Mouse (Mus musculus): Measurements from ENCODE around the gene Itpr2. TPM values are rescaled to one million over a fixed set of nuclear protein-coding genes. Genes with fewer than 3 reads are reported as not detected.

Gene Itpr2
- polyA plus RNA-seq, 1 experiment from 2014 or later: 6.1 TPM

GRCm38 (mm10) chr6:146405380-146405779, 96.6 kb downstream of the Itpr2 start:
- H3K4me1 ChIP-seq (ENCODE audit: control insufficient read depth, insufficient read depth, low read length): no peaks in the 10 kb centered on the region
- WGBS: 59% methylated on average over 6 of the region's 6 CpGs
- no peaks in the 10 kb centered on the region for H3K9me3 ChIP-seq (ENCODE audit: control insufficient read depth, low read length)
- H3K27ac ChIP-seq (ENCODE audit: low read depth, low read length): no peak overlapping the region
- no peaks in the 10 kb centered on the region for H3K36me3 ChIP-seq (ENCODE audit: control insufficient read depth, insufficient read depth, low read length)
- H3K4me2 ChIP-seq (ENCODE audit: low read depth, low read length): no peak overlapping the region
- no peak overlapping the region for H3K4me3 ChIP-seq (ENCODE audit: low read depth, low read length)
- H3K9ac ChIP-seq (replicated peaks; ENCODE audit: low read depth, low read length): no peak overlapping the region
- H3K27me3 ChIP-seq (ENCODE audit: control insufficient read depth, insufficient read depth, low read length): no peaks in the 10 kb centered on the region
- no peak for ATAC-seq (ENCODE audit: low read depth)

DNA sequence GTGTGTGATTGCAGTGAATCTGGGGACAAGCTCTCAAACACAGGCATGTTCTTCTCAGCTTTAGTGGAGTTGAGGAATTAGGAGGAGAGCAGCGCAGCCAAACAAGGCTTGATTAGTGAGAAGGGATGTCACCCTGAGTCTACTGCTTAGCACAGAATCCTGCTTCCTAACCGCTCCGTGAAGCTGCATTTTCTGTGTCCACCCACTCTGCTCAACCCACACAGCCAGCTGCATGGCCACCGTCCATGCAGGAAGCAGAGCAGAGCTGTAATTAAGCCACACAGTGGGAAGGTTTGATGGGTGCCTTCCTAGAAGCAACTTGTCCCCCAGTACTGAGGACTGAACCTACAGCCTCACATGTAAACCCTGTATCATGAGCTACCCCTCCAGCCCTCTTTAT, 97.1 kb downstream of the Itpr2 start:
- Histone ChIP-seq H3K9me3 (ENCODE audit: control insufficient read depth, low read length) (no peaks in the 10 kb centered on the region), H3K4me1 (ENCODE audit: control insufficient read depth, insufficient read depth, low read length) (no peaks in the 10 kb centered on the region), H3K27ac (ENCODE audit: low read depth, low read length) (no peak overlapping the region), H3K4me2 (ENCODE audit: low read depth, low read length) (no peak overlapping the region), H3K36me3 (ENCODE audit: control insufficient read depth, insufficient read depth, low read length) (no peaks in the 10 kb centered on the region), H3K4me3 (ENCODE audit: low read depth, low read length) (no peak overlapping the region), H3K9ac (replicated peaks; ENCODE audit: low read depth, low read length) (no peak overlapping the region), H3K27me3 (ENCODE audit: control insufficient read depth, insufficient read depth, low read length) (no peaks in the 10 kb centered on the region)
- no peak for ATAC-seq (ENCODE audit: low read depth)
- WGBS: 88% methylated on average over 4 of the region's 4 CpGs

DNA sequence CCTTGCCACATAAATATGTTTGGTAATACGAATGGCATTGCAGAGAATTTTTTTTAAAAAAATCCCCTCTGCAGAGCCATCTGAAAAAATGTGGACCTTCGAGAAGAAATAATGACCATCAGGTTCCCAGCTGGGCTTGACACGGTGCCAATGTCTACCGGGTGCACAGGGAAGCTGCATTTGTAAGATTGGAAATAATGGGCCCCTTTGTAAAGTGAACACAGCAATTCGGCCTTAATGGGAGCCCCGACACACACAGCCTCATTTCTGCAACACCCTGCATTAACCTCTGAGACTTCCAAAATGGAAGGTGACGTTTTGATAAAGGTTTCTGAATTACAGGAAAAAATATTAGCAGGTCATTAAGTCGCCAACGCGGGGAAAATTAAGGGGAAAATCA, 97.9 kb downstream of the Itpr2 start:
- H3K27me3 ChIP-seq (ENCODE audit: control insufficient read depth, insufficient read depth, low read length): no peaks in the 10 kb centered on the region
- no peaks in the 10 kb centered on the region for H3K4me1 ChIP-seq (ENCODE audit: control insufficient read depth, insufficient read depth, low read length)
- no peak for ATAC-seq (ENCODE audit: low read depth)
- no peak overlapping the region for H3K4me2 ChIP-seq (ENCODE audit: low read depth, low read length)
- 34% methylated on average over 10 of the region's 10 CpGs for WGBS
- H3K4me3 ChIP-seq (ENCODE audit: low read depth, low read length): no peak overlapping the region
- H3K27ac ChIP-seq (ENCODE audit: low read depth, low read length): no peak overlapping the region
- no peaks in the 10 kb centered on the region for H3K9me3 ChIP-seq (ENCODE audit: control insufficient read depth, low read length)
- H3K9ac ChIP-seq (replicated peaks; ENCODE audit: low read depth, low read length): no peak overlapping the region
- H3K36me3 ChIP-seq (ENCODE audit: control insufficient read depth, insufficient read depth, low read length): no peaks in the 10 kb centered on the region

DNA sequence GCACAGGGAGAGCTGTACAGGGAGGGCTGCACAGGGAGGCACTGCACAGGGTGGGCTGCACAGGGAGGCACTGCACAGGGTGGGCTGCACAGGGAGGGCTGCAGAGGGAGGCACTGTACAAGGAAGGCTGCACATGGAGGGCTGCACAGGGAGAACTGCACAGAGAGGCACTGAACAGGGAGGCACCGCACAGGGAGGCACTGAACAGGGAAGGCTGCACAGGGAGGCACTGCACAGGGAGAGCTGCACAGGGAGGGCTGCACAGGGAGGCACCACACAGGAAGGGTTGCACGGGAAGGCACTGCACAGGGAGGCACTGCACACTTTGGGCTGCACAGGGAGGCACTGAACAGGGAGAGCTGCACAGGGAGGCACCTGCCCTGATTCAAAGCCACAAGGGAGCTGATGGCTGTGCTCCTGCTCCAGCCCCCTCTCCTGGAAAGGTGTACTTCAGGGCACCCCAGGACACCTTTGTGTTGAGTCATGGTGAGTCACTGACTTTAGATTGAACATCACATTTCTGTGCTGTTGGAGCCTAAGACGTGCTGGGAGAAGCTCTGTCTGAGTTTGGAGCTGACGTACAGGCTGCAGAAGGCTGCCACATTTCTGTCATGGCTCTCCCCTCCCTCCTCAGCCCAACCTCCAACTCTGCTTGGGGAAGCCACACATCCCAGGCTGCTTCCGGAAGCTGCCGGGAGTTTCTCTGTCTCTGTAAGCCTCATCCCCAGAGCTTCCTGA, 98.9 kb downstream of the Itpr2 start:
- Histone ChIP-seq H3K4me3 (ENCODE audit: low read depth, low read length) (no peak overlapping the region), H3K27ac (ENCODE audit: low read depth, low read length) (no peak overlapping the region; the same call in 1 of the 2 replicates), H3K4me2 (ENCODE audit: low read depth, low read length) (no peak overlapping the region), H3K36me3 (ENCODE audit: control insufficient read depth, insufficient read depth, low read length) (no peaks in the 10 kb centered on the region), H3K9me3 (ENCODE audit: control insufficient read depth, low read length) (no peaks in the 10 kb centered on the region), H3K4me1 (ENCODE audit: control insufficient read depth, insufficient read depth, low read length) (no peaks in the 10 kb centered on the region), H3K9ac (replicated peaks; ENCODE audit: low read depth, low read length) (no peak overlapping the region), H3K27me3 (ENCODE audit: control insufficient read depth, insufficient read depth, low read length) (no peaks in the 10 kb centered on the region)
- WGBS: 62% methylated on average over 6 of the region's 6 CpGs
- no peak for ATAC-seq (ENCODE audit: low read depth)

DNA sequence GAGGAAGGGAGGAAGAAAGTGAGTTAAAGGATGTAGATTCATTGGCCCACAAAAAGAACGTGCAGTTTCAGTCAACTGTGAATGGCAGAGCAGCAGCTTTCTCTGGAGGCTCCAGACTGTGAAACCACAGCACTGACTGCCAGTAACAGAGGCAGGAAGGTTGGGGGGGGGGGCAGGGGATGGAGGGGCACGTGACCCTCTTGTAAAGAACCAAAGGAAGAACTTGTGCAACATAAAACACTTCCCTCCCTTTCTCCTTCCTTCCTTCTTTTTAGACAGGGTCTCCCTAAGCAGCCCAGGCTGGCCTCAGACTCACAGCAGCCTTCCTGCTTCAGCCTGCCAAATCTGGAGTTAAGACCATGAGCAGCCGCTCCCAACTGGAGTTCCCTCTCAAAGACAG, 104.2 kb downstream of the Itpr2 start:
- H3K36me3 ChIP-seq (ENCODE audit: control insufficient read depth, insufficient read depth, low read length): no peaks in the 10 kb centered on the region
- no peak for ATAC-seq (ENCODE audit: low read depth)
- no peak overlapping the region for H3K4me3 ChIP-seq (ENCODE audit: low read depth, low read length)
- no peak overlapping the region for H3K27ac ChIP-seq (ENCODE audit: low read depth, low read length)
- no peak overlapping the region for H3K9ac ChIP-seq (replicated peaks; ENCODE audit: low read depth, low read length)
- H3K9me3 ChIP-seq (ENCODE audit: control insufficient read depth, low read length): no peaks in the 10 kb centered on the region
- no peaks in the 10 kb centered on the region for H3K4me1 ChIP-seq (ENCODE audit: control insufficient read depth, insufficient read depth, low read length)
- no peaks in the 10 kb centered on the region for H3K27me3 ChIP-seq (ENCODE audit: control insufficient read depth, insufficient read depth, low read length)
- H3K4me2 ChIP-seq (ENCODE audit: low read depth, low read length): no peak overlapping the region
- WGBS: 85% methylated on average over 3 of the region's 3 CpGs

GRCm38 (mm10) chr6:146396253-146396652, 105.8 kb downstream of the Itpr2 start:
- Histone ChIP-seq H3K27me3 (ENCODE audit: control insufficient read depth, insufficient read depth, low read length) (no peaks in the 10 kb centered on the region), H3K27ac (ENCODE audit: low read depth, low read length) (no peak overlapping the region), H3K36me3 (ENCODE audit: control insufficient read depth, insufficient read depth, low read length) (no peaks in the 10 kb centered on the region), H3K4me2 (ENCODE audit: low read depth, low read length) (no peak overlapping the region), H3K9ac (replicated peaks; ENCODE audit: low read depth, low read length) (no peak overlapping the region), H3K9me3 (ENCODE audit: control insufficient read depth, low read length) (no peaks in the 10 kb centered on the region), H3K4me1 (ENCODE audit: control insufficient read depth, insufficient read depth, low read length) (no peaks in the 10 kb centered on the region), H3K4me3 (ENCODE audit: low read depth, low read length) (no peak overlapping the region)
- ATAC-seq (ENCODE audit: low read depth): no peak
- 73% methylated on average over 5 of the region's 5 CpGs for WGBS

DNA sequence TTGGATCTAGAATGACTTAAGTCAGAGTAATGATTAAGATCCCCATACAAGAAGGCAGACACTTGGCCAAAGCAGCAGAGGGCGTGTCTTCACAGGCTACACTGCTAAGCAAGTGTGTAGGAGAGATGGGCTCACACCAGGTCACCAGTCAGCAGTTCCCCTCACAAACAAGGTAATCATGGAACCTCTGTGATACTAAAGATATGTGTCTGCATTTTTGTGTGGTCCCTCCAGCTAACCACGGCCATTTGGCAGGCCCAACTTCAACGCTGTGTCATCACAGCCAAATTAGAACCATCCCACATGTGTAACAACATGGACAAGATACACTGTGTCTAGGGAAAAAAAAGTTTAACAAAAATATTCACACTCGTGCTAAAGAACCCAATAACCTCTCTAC, 106.4 kb downstream of the Itpr2 start:
- ATAC-seq (ENCODE audit: low read depth): no peak
- no peak overlapping the region for H3K27ac ChIP-seq (ENCODE audit: low read depth, low read length)
- no peak overlapping the region for H3K9ac ChIP-seq (replicated peaks; ENCODE audit: low read depth, low read length)
- H3K36me3 ChIP-seq (ENCODE audit: control insufficient read depth, insufficient read depth, low read length): no peaks in the 10 kb centered on the region
- no peaks in the 10 kb centered on the region for H3K9me3 ChIP-seq (ENCODE audit: control insufficient read depth, low read length)
- no peak overlapping the region for H3K4me3 ChIP-seq (ENCODE audit: low read depth, low read length)
- no peaks in the 10 kb centered on the region for H3K4me1 ChIP-seq (ENCODE audit: control insufficient read depth, insufficient read depth, low read length)
- no peak overlapping the region for H3K4me2 ChIP-seq (ENCODE audit: low read depth, low read length)
- H3K27me3 ChIP-seq (ENCODE audit: control insufficient read depth, insufficient read depth, low read length): no peaks in the 10 kb centered on the region
- WGBS: 91% methylated on average over 4 of the region's 4 CpGs

DNA sequence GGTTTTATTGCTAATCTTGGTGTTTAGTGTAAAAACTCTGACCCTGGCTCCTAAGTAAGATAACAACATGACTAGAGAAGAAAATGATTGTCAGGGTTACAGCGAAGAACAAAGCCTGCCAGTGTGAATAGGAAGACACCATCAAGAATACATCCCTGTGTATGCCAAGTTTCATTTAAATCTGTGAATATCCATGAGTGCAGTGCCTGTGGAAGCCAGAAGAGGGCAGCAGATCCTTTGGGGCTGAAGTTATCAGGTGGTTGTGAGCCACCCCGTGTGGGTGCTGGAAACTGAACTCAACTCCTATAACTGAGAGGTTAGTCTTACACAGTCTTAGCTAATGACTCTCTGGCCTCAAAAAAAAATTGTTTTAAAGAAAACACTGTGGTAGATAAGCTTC, 109.8 kb downstream of the Itpr2 start:
- H3K9ac ChIP-seq (replicated peaks; ENCODE audit: low read depth, low read length): no peak overlapping the region
- no peak for ATAC-seq (ENCODE audit: low read depth)
- 77% methylated on average over 2 of the region's 2 CpGs for WGBS
- H3K4me1 ChIP-seq (ENCODE audit: control insufficient read depth, insufficient read depth, low read length): no peaks in the 10 kb centered on the region
- H3K9me3 ChIP-seq (ENCODE audit: control insufficient read depth, low read length): no peaks in the 10 kb centered on the region
- H3K27ac ChIP-seq (ENCODE audit: low read depth, low read length): no peak overlapping the region
- no peak overlapping the region for H3K4me2 ChIP-seq (ENCODE audit: low read depth, low read length)
- no peaks in the 10 kb centered on the region for H3K36me3 ChIP-seq (ENCODE audit: control insufficient read depth, insufficient read depth, low read length)
- H3K27me3 ChIP-seq (ENCODE audit: control insufficient read depth, insufficient read depth, low read length): no peaks in the 10 kb centered on the region
- no peak overlapping the region for H3K4me3 ChIP-seq (ENCODE audit: low read depth, low read length)

DNA sequence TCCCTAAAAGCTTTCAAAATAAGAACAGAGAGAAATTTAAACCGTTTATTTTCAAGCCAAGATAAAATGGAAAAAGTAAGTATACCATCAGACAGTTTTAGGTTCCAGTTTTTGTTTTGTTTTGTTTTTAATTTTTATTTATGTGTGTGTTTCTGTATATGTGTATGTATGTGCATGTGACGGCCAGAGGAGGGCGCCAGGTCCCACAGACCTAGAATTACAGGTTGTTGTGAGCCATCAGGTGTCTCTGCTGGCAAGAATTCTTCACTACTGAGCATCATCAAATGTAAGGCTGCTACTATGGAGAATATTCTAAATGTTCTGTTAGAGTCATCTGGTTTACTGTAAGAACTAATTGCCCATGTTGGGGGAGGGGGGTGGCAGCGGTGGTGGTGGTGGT, 111.9 kb downstream of the Itpr2 start:
- no peak overlapping the region for H3K9ac ChIP-seq (replicated peaks; ENCODE audit: low read depth, low read length)
- H3K4me1 ChIP-seq (ENCODE audit: control insufficient read depth, insufficient read depth, low read length): no peaks in the 10 kb centered on the region
- no peak overlapping the region for H3K27ac ChIP-seq (ENCODE audit: low read depth, low read length)
- H3K36me3 ChIP-seq (ENCODE audit: control insufficient read depth, insufficient read depth, low read length): no peaks in the 10 kb centered on the region
- ATAC-seq (ENCODE audit: low read depth): no peak
- no peak overlapping the region for H3K4me2 ChIP-seq (ENCODE audit: low read depth, low read length)
- WGBS: 89% methylated on average over 4 of the region's 4 CpGs
- H3K9me3 ChIP-seq (ENCODE audit: control insufficient read depth, low read length): no peaks in the 10 kb centered on the region
- H3K4me3 ChIP-seq (ENCODE audit: low read depth, low read length): no peak overlapping the region
- no peaks in the 10 kb centered on the region for H3K27me3 ChIP-seq (ENCODE audit: control insufficient read depth, insufficient read depth, low read length)

All from neural tube, embryonic 14.5 days (tissue).